Mouse (Mus musculus) heart, postnatal 10 days (tissue): ENCODE results near the gene Zfhx2. TPM values are rescaled to one million over a fixed set of nuclear protein-coding genes. Genes with fewer than 3 reads are reported as not detected.

Experiments used
- DNase-seq, 2 experiments: peaks; one replicate each; pipeline ENCODE4 v3.0.0; 2021
- intact Hi-C: fragments of 180-260 bp; cut with DNase I; formaldehyde crosslinking; loops from one replicate; pipeline ENCODE4 v1.15.1; 2025
- total RNA-seq, 2 experiments: library from RNA; stranded (reverse); gene quantifications; 2 replicates each; pipeline ENCODE4 v1.2.3; 2021

Zfhx2 gene
- total RNA-seq, 2 experiments from 2014 or later: 2.2 to 3.4 TPM

GRCm38 (mm10) chr14:55106990-55107389, 14.9 kb upstream of the Zfhx2 start:
- DNase-seq: no peak
- intact Hi-C loops: no loop called here

- peak; percentile 86 for DNase-seq
- intact Hi-C loops: no loop called here
These were observed 14.0 kb upstream of the Zfhx2 start, which contains the start of gene Ap1g2 for GRCm38 (mm10) chr14:55105836-55106809. Ap1g2 (minus strand) TSS chr14:55106593.

GRCm38 (mm10) chr14:55105386-55105785, 13.3 kb upstream of the Zfhx2 start:
- no peak for DNase-seq
- intact Hi-C loops: no loop called here

GRCm38 (mm10) chr14:55104365-55104764, 12.2 kb upstream of the Zfhx2 start:
- intact Hi-C loops: loop anchor here (5.0 kb wide), 1 partner anchor 262 kb away; no protein-coding TSS in a partner anchor
- no peak for DNase-seq

- intact Hi-C loops: loop anchor here (5.0 kb wide), 1 partner anchor 260 kb away; no protein-coding TSS in a partner anchor
- DNase-seq: no peak
These were observed 10.2 kb upstream of the Zfhx2 start for GRCm38 (mm10) chr14:55102253-55102785.

GRCm38 (mm10) chr14:55101592-55101991, 9.5 kb upstream of the Zfhx2 start:
- intact Hi-C loops: loop anchor here (2.0 to 5.0 kb wide), 2 partner anchors 23 to 259 kb away; no protein-coding TSS in a partner anchor
- DNase-seq: peak; percentile 57 to 75

GRCm38 (mm10) chr14:55098067-55098466, 5.9 kb upstream of the Zfhx2 start:
- intact Hi-C loops: loop anchor here (1.0 to 5.0 kb wide), 2 partner anchors 74 to 201 kb away; no protein-coding TSS in a partner anchor
- peak in 1 of 2 experiments; percentile 63 for DNase-seq

- no peak for DNase-seq
- intact Hi-C loops: loop anchor here (1.0 to 5.0 kb wide), 2 partner anchors 73 to 200 kb away; no protein-coding TSS in a partner anchor
These were observed 5.5 kb upstream of the Zfhx2 start for GRCm38 (mm10) chr14:55097646-55098045.

- intact Hi-C loops: loop anchor here (5.0 kb wide), 1 partner anchor 199 kb away; no protein-coding TSS in a partner anchor
- no peak for DNase-seq
These were observed 4.5 kb upstream of the Zfhx2 start for GRCm38 (mm10) chr14:55096573-55097087.

GRCm38 (mm10) chr14:55095671-55096070, 3.5 kb upstream of the Zfhx2 start:
- DNase-seq: no peak
- intact Hi-C loops: loop anchor here (5.0 kb wide), 1 partner anchor 198 kb away; no protein-coding TSS in a partner anchor

- intact Hi-C loops: loop anchor here (5.0 kb wide), 1 partner anchor 198 kb away; no protein-coding TSS in a partner anchor
- DNase-seq: no peak
These were observed 3.1 kb upstream of the Zfhx2 start for GRCm38 (mm10) chr14:55095263-55095662.

GRCm38 (mm10) chr14:55094704-55095231, 2.6 kb upstream of the Zfhx2 start, which contains the start of gene Thtpa:
Thtpa (plus strand) TSS chr14:55094784.
- intact Hi-C loops: loop anchor here (5.0 kb wide), 1 partner anchor 197 kb away; no protein-coding TSS in a partner anchor
- peak; percentile 81 to 85 for DNase-seq

GRCm38 (mm10) chr14:55093927-55094326, 1.8 kb upstream of the Zfhx2 start:
- no peak for DNase-seq
- intact Hi-C loops: no loop called here

- intact Hi-C loops: no loop called here
- DNase-seq: no peak
These were observed 787 bp downstream of the Zfhx2 start for GRCm38 (mm10) chr14:55091209-55091865.

GRCm38 (mm10) chr14:55089199-55089947, 2.8 kb downstream of the Zfhx2 start:
- intact Hi-C loops: no loop called here
- DNase-seq: peak in 1 of 2 experiments; percentile 37

- intact Hi-C loops: no loop called here
- no peak for DNase-seq
These were observed 6.1 kb downstream of the Zfhx2 start for GRCm38 (mm10) chr14:55086009-55086514.

GRCm38 (mm10) chr14:55085324-55086008, 6.7 kb downstream of the Zfhx2 start:
- DNase-seq: peak in 1 of 2 experiments; percentile 11
- intact Hi-C loops: no loop called here

- intact Hi-C loops: no loop called here
- DNase-seq: no peak
These were observed 8.6 kb downstream of the Zfhx2 start for GRCm38 (mm10) chr14:55083481-55083880.
